Mouse (Mus musculus) C2C12 (cell line): ENCODE results near the gene Ltbp3. TPM values are rescaled to one million over a fixed set of nuclear protein-coding genes. Genes with fewer than 3 reads are reported as not detected.

Source experiments
- H3K27me3 ChIP-seq: one replicate; pipeline ENCODE4 v1.6.1; 2011; ENCODE audit not compliant: control insufficient read depth, insufficient read depth, insufficient read length
- H3K36me3 ChIP-seq: one replicate; pipeline ENCODE4 v1.6.1; 2011; ENCODE audit not compliant: control insufficient read depth, insufficient read depth
- H3K4me3 ChIP-seq: one replicate; pipeline ENCODE4 v1.5.1; 2011; ENCODE audit warnings: mild to moderate bottlenecking, control low read depth; ENCODE audit not compliant: poor library complexity, insufficient read depth, severe bottlenecking
- H3K79me2 ChIP-seq: one replicate; pipeline ENCODE4 v1.6.1; 2011; ENCODE audit not compliant: control insufficient read depth, insufficient read depth
- H3K79me3 ChIP-seq: one replicate; pipeline ENCODE4 v1.6.1; 2011; ENCODE audit warnings: low read depth, control low read depth
- H3ac ChIP-seq: one replicate; pipeline ENCODE3; 2011; ENCODE audit warnings: low read depth; ENCODE audit not compliant: control insufficient read depth, insufficient read length
- CEBPB ChIP-seq: IDR thresholded peaks from one replicate; pipeline ENCODE4 v1.6.1; 2011; ENCODE audit warnings: low read depth, mild to moderate bottlenecking, control low read depth, moderate library complexity
- CTCF ChIP-seq: IDR thresholded peaks from one replicate; pipeline ENCODE4 v1.5.1; 2011; ENCODE audit not compliant: control insufficient read depth, insufficient read depth, insufficient read length
- FOSL1 ChIP-seq: IDR thresholded peaks from one replicate; pipeline ENCODE4 v1.8.0; 2011; ENCODE audit warnings: mild to moderate bottlenecking, low read length; ENCODE audit not compliant: poor library complexity, insufficient read depth, severe bottlenecking
- MAX ChIP-seq: IDR thresholded peaks from one replicate; pipeline ENCODE4 v1.6.1; 2011; ENCODE audit warnings: mild to moderate bottlenecking, control low read depth
- MYOD1 ChIP-seq: IDR thresholded peaks from one replicate; pipeline ENCODE4 v1.6.1; 2011; ENCODE audit warnings: low read depth; ENCODE audit not compliant: control insufficient read depth, insufficient read length
- MYOG ChIP-seq: IDR thresholded peaks from one replicate; pipeline ENCODE4 v1.6.1; 2011; ENCODE audit not compliant: control insufficient read depth, insufficient read length; ENCODE audit errors: extremely low read depth
- USF1 ChIP-seq: IDR thresholded peaks from one replicate; pipeline ENCODE4 v1.6.1; 2011; ENCODE audit warnings: low read depth, mild to moderate bottlenecking, control low read depth, moderate library complexity
- long read RNA-seq, 2 experiments: library from polyadenylated mRNA; unstranded; transcript quantifications; one replicate each; pipeline ENCODE4 v2.0.0; 2019 to 2020
- polyA plus RNA-seq: library from polyadenylated mRNA; unstranded; fragments of >200 nt; fragmentation: generic; extraction: Trizol; gene quantifications from one replicate; pipeline ENCODE4 v1.2.1, GENCODE M21; 2012; ENCODE audit warnings: missing spikeins

The Ltbp3 gene
- 128 TPM for polyA plus RNA-seq
- long read RNA-seq, experiment 1, partial matches to known transcripts: 33 of 38 reads
- long read RNA-seq, experiment 1, other reads (novel, unspliced or antisense): 2 of 38 reads
- long read RNA-seq, experiment 2, partial matches to known transcripts: 54 of 72 reads
- long read RNA-seq, experiment 2, other reads (novel, unspliced or antisense): 16 of 72 reads

DNA sequence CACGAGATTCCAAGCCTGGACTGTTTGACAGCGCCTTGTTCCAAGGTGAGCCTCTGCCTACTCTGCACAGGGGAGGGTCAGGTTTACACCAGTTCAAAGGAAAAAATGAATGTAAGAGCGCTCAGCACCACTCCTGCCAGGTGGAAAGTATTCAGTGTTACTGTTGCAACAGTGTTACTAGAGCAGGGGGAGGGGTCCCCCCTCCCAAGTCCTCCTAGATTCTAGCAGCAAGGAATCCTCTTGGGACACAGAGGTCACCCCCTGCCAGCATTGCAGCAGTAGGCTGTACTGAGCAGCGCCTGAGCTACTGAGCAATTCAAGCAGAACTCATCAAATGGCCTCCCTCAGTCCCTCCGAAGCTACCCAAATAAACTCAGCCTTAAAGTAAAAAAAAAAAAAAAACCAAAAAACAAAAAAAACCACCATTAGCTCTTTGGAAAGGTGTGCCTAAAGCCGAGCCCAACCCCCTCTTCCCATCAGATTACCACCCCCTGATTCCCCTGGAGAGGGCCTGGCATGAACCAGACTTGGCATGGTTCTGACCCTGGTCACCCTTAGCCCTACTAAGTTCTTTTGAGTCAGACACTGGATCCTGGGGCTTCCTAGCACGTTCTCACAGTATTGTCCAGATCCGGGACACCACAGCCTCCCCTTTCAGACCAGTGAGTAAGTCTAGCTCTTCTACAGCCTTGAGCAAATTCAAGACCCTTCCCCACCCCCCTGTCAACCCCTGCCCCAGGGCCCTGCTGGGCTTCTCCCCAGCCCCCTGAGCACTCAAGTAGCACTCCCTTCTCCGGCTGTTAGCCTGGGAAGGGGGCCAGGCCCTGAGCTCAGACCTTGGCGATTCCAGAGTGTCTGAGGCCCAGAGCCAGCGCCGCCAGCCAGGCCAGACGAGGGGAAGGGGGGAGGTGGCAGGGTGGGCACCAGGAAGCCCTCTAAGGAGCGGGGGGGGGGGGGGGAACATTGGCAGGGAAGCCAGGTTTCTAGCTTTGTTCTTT, at the start of gene Ltbp3:
Gene Ltbp3, plus strand, starts transcription at position 585 of the 998 bp plus-strand sequence.
- peaks cover 13% of the 10 kb centered on the region for H3K27me3 ChIP-seq
- TF ChIP-seq CTCF: no peak
- TF ChIP-seq MYOG: no peak
- TF ChIP-seq MAX: no peak
- no peak for TF ChIP-seq USF1
- no peak for TF ChIP-seq CEBPB
- TF ChIP-seq FOSL1: no peak
- no peak for TF ChIP-seq MYOD1
- H3K36me3 ChIP-seq: peaks cover 9% of the 10 kb centered on the region

GRCm38 (mm10) chr19:5691601-5692000, 49.1 kb upstream of the Ltbp3 start:
- H3K27me3 ChIP-seq: no peaks in the 10 kb centered on the region
- peaks cover 45% of the 10 kb centered on the region for H3K79me3 ChIP-seq
- H3K36me3 ChIP-seq: peaks cover 25% of the 10 kb centered on the region
- TF ChIP-seq CEBPB: no peak
- TF ChIP-seq USF1: no peak
- no peak for TF ChIP-seq CTCF
- H3ac ChIP-seq: peak overlapping the region; percentile 92
- no peak overlapping the region for H3K4me3 ChIP-seq
- peaks cover 62% of the 10 kb centered on the region for H3K79me2 ChIP-seq

More for the DNA sequence above, at the start of gene Ltbp3:
- H3K4me3 ChIP-seq: peak within 1 kb of the TSS; percentile 60
- peaks cover 25% of the 10 kb centered on the region for H3K79me3 ChIP-seq
- peak within 1 kb of the TSS; percentile 94 for H3ac ChIP-seq
- H3K79me2 ChIP-seq: peaks cover 40% of the 10 kb centered on the region

GRCm38 (mm10) chr19:5692086-5692912, 48.4 kb upstream of the Ltbp3 start:
- H3K36me3 ChIP-seq: peaks cover 32% of the 10 kb centered on the region
- TF ChIP-seq FOSL1 (no peak), CEBPB (no peak)
- peak overlapping the region; percentile 2 for H3K4me3 ChIP-seq
- no peaks in the 10 kb centered on the region for H3K27me3 ChIP-seq
- H3ac ChIP-seq: peak overlapping the region; percentile 92
- H3K79me2 ChIP-seq: peaks cover 58% of the 10 kb centered on the region
- H3K79me3 ChIP-seq: peaks cover 45% of the 10 kb centered on the region

DNA sequence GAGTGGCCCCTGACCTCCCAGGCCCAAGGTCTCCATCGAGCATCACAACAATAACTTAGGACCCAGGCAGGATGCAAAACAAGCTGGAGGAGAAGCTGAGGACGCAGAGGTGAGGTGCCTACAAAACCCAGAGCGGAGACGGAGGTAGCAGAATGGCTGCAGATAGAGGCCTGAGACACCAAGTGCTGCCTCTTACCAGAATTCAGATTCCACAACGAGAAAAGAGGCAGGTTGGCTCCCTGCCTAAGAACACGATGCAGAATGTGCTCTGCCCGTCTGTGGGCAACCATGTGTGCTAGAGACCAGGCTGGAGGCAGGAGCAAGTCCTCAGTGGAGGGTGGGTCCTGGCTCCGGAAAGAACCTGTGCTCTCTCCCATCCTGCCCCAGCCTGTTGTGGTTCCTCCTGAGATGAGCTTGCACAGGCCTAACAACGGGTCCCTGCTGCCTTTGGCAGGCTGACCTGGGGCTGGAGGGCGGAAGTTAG, 47.7 kb upstream of the Ltbp3 start:
- TF ChIP-seq MYOG (no peak), USF1 (no peak), MYOD1 (no peak), CTCF (no peak), MAX (no peak), FOSL1 (no peak), CEBPB (no peak)
- H3ac ChIP-seq: peak overlapping the region; percentile 19
- H3K79me2 ChIP-seq: peaks cover 51% of the 10 kb centered on the region
- H3K36me3 ChIP-seq: peaks cover 38% of the 10 kb centered on the region
- no peak overlapping the region for H3K4me3 ChIP-seq
- H3K79me3 ChIP-seq: peaks cover 40% of the 10 kb centered on the region
- no peaks in the 10 kb centered on the region for H3K27me3 ChIP-seq

DNA sequence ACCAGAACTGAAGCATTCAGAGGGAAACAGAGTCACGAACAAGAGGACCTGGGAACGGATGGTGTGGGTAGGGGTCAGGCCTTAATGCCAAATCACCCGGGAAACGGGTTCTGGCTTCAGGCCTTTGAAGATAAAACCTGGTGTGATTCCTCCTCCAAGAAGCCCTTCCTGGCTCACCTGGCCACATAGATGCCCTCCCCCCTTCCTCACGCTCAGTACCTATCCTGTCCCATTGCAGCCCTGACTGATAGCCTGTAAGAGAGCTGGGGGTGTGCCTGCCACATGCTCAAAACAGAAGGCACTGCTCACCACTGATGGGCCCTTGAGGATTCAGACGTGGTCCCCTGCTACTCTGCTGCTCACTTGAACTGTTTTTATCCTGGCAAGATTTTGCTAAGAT, 46.9 kb upstream of the Ltbp3 start:
- H3K27me3 ChIP-seq: no peaks in the 10 kb centered on the region
- no peak overlapping the region for H3ac ChIP-seq
- H3K36me3 ChIP-seq: peaks cover 47% of the 10 kb centered on the region
- peaks cover 39% of the 10 kb centered on the region for H3K79me3 ChIP-seq
- TF ChIP-seq CEBPB (no peak), USF1 (no peak), MAX (no peak), MYOD1 (no peak), CTCF (no peak), MYOG (no peak), FOSL1 (no peak)
- H3K4me3 ChIP-seq: no peak overlapping the region
- H3K79me2 ChIP-seq: peaks cover 48% of the 10 kb centered on the region
